Mouse (Mus musculus) midbrain, embryonic 13.5 days (tissue): ENCODE results near the gene Vps8. TPM values are rescaled to one million over a fixed set of nuclear protein-coding genes. Genes with fewer than 3 reads are reported as not detected.

Experiments
- ATAC-seq: fragments of 200-750 bp; cut with Nextera tagmentation; 2 replicates; pipeline ENCODE4 v1.8.0; 2017; ENCODE audit warnings: mild to moderate bottlenecking, moderate TSS enrichment, moderate library complexity
- H3K27ac ChIP-seq: fragments of 300-500 bp; sonication (generic); 2 replicates; pipeline ENCODE4 v1.5.1; 2015; ENCODE audit warnings: inconsistent platforms, mild to moderate bottlenecking, moderate library complexity
- H3K27me3 ChIP-seq: fragments of 300-500 bp; sonication (generic); 2 replicates; pipeline ENCODE4 v1.6.1; 2015; ENCODE audit warnings: mild to moderate bottlenecking, inconsistent platforms
- H3K36me3 ChIP-seq: fragments of 300-500 bp; sonication (generic); 2 replicates; pipeline ENCODE4 v1.6.1; 2015; ENCODE audit warnings: mild to moderate bottlenecking, inconsistent platforms
- H3K4me1 ChIP-seq: fragments of 300-500 bp; sonication (generic); replicated peaks from 2 replicates; pipeline ENCODE4 v1.6.1; 2015; ENCODE audit warnings: inconsistent platforms
- H3K4me2 ChIP-seq: fragments of 300-500 bp; sonication (generic); replicated peaks from 2 replicates; pipeline ENCODE4 v1.6.1; 2015; ENCODE audit warnings: moderate library complexity, mild to moderate bottlenecking, inconsistent platforms
- H3K4me3 ChIP-seq: fragments of 300-500 bp; sonication (generic); replicated peaks from 2 replicates; pipeline ENCODE4 v1.5.1; 2015; ENCODE audit warnings: mild to moderate bottlenecking, inconsistent platforms
- H3K9ac ChIP-seq: fragments of 300-500 bp; sonication (generic); replicated peaks from 2 replicates; pipeline ENCODE4 v1.6.1; 2015; ENCODE audit warnings: mild to moderate bottlenecking, inconsistent platforms
- H3K9me3 ChIP-seq: fragments of 300-500 bp; sonication (generic); 2 replicates; pipeline ENCODE4 v1.6.1; 2016; ENCODE audit warnings: mild to moderate bottlenecking, inconsistent platforms
- WGBS: fragments of 180-500 bp; shearing (Covaris S2); methylation state at CpG from one replicate; pipeline ENCODE4 v1.1.7; 2015; 5-methylcytosine and 5-hydroxymethylcytosine counted together
- polyA plus RNA-seq: library from polyadenylated mRNA; unstranded; fragments of >200 nt; fragmentation: Nextera tagmentation; extraction: Ambion mirVana; gene quantifications from 2 replicates; pipeline ENCODE4 v1.2.1, GENCODE M21; 2015

Vps8 gene
- polyA plus RNA-seq, 1 experiment from 2014 or later, result 33.4 TPM

DNA sequence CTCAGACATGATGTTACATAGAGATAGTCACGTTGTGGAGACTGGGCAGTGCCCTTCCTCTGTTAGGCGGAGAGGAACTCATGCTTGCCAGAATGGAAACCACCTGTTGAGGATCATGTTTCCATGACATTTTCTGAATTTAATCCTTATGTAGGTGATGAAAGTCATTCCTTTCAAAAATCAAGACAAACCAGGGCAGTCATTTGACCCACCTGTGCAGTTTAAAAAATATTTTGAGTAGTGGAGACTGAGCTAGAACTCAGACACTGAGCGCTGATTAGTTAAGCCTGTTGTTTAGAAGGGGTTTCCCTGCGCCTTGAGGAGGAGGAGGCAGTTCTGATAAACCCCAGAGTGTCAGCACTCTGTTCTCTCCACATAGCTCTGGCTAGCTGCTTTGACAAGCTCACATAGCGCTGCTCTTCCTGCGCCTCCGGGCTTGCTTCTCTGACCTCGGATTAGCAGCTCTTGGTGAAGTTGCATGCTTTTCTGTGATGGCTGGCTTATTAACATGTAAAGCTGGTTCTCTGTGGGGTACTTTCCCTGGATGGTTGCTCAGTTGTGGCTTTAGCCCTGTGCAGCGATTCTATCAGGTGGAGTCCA, 22.2 kb downstream of the Vps8 start:
- H3K4me3 ChIP-seq, result no peak overlapping the region
- peak; percentile 45; the same call in 1 of the 2 replicates for ATAC-seq
- H3K36me3 ChIP-seq, result peaks cover 34% of the 10 kb centered on the region
- no peaks in the 10 kb centered on the region for H3K9me3 ChIP-seq
- no peaks in the 10 kb centered on the region for H3K27me3 ChIP-seq
- no peak overlapping the region for H3K9ac ChIP-seq
- no peak overlapping the region for H3K4me2 ChIP-seq
- no peak overlapping the region for H3K27ac ChIP-seq
- H3K4me1 ChIP-seq, result peaks cover 16% of the 10 kb centered on the region
- 36% methylated on average over 9 of the region's 9 CpGs for WGBS

DNA sequence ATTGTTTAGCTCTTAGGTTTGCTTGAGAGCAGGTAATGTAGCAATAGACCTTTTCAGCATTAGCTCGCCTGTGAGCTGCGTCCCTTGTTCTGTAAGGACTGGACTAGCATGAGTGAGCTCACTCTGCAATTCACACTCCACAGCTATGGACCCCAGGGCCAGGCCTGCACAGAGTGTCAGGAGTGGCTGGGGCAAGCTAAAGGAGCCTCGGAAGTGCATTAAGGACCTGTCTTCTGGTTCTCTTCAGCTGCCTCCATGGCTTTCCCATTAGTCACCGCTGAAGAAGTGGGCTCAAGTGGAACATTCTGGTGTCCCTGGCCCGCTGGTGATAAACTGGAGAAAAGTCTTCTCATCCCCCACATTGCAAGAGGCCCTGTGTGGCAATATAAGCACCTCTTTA, 24.5 kb downstream of the Vps8 start:
- Histone ChIP-seq H3K4me1 (peaks cover 16% of the 10 kb centered on the region), H3K27ac (no peak overlapping the region), H3K4me3 (no peak overlapping the region), H3K9me3 (no peaks in the 10 kb centered on the region), H3K4me2 (no peak overlapping the region), H3K36me3 (peaks cover 41% of the 10 kb centered on the region), H3K27me3 (no peaks in the 10 kb centered on the region), H3K9ac (no peak overlapping the region)
- 93% methylated on average over 5 of the region's 5 CpGs for WGBS
- ATAC-seq, result no peak

GRCm38 (mm10) chr16:21448464-21448863, 25.5 kb downstream of the Vps8 start:
- no peak overlapping the region for H3K27ac ChIP-seq
- WGBS, result 91% methylated on average over 5 of the region's 5 CpGs
- no peak overlapping the region for H3K9ac ChIP-seq
- no peak overlapping the region for H3K4me2 ChIP-seq
- ATAC-seq, result no peak
- H3K4me3 ChIP-seq, result no peak overlapping the region
- H3K27me3 ChIP-seq, result no peaks in the 10 kb centered on the region
- H3K9me3 ChIP-seq, result no peaks in the 10 kb centered on the region
- H3K4me1 ChIP-seq, result peaks cover 16% of the 10 kb centered on the region
- H3K36me3 ChIP-seq, result peaks cover 30% of the 10 kb centered on the region

DNA sequence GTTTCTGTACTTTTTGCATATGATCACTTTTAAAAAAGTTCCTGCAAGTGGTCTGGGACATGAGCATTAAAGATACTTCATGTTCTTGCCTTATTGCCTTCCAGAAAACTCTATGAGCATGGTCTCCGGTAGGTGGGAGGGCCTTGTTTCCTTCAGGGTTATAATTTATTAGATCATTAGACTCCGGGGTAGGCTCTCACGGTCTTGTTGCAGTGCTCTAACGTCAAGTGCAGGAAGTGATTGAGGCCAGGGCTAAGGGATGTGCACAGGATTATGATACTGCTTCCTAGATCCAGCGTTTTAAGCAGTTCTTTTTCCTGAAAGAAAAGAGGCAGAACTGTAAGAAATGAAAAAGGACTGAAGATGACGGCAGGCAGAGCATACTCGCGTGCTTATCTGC, 27.0 kb downstream of the Vps8 start:
- Histone ChIP-seq H3K4me1 (peaks cover 14% of the 10 kb centered on the region), H3K4me3 (no peak overlapping the region), H3K27ac (no peak overlapping the region), H3K27me3 (no peaks in the 10 kb centered on the region), H3K9me3 (no peaks in the 10 kb centered on the region), H3K4me2 (no peak overlapping the region), H3K36me3 (peaks cover 19% of the 10 kb centered on the region; the same call in 1 of the 2 replicates), H3K9ac (no peak overlapping the region)
- WGBS, result 84% methylated on average over 8 of the region's 8 CpGs
- ATAC-seq, result no peak

- Histone ChIP-seq H3K4me2 (no peak overlapping the region), H3K4me1 (no peaks in the 10 kb centered on the region)
- WGBS, result 82% methylated on average over 6 of the region's 6 CpGs
Observed at GRCm38 (mm10) chr16:21452569-21452968, 29.7 kb downstream of the Vps8 start.

GRCm38 (mm10) chr16:21457639-21458369, 34.9 kb downstream of the Vps8 start:
- H3K9me3 ChIP-seq, result no peaks in the 10 kb centered on the region
- WGBS, result 86% methylated on average over 14 of the region's 14 CpGs
- H3K4me1 ChIP-seq, result no peaks in the 10 kb centered on the region
- no peak overlapping the region for H3K4me2 ChIP-seq
- no peaks in the 10 kb centered on the region for H3K27me3 ChIP-seq
- H3K9ac ChIP-seq, result no peak overlapping the region
- H3K4me3 ChIP-seq, result no peak overlapping the region
- no peak for ATAC-seq
- peaks cover 48% of the 10 kb centered on the region for H3K36me3 ChIP-seq
- no peak overlapping the region for H3K27ac ChIP-seq

More at GRCm38 (mm10) chr16:21452569-21452968, 29.7 kb downstream of the Vps8 start:
- no peak for ATAC-seq
- Histone ChIP-seq H3K9ac (no peak overlapping the region), H3K9me3 (no peaks in the 10 kb centered on the region), H3K27me3 (no peaks in the 10 kb centered on the region), H3K36me3 (peaks cover 26% of the 10 kb centered on the region), H3K27ac (no peak overlapping the region), H3K4me3 (no peak overlapping the region)

DNA sequence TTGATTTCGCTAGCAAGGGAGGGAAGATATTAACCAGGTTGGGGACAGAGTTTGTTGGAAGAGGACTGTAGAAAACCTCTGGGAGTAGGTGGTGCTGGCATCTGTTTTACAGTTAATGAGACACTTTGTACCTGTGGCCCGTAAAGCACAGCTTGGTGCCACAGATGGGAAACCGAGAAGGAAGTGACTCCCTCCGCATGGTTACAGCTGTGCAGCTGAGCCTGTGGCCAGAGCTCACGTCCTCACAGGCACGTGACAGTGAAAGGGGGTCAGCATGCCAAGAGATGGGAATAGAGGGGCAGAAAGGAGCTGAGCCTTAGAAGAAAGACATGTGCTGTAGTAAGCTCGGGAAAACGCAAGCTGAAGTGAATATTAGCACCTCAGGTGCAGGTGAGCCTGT, 43.0 kb downstream of the Vps8 start:
- 83% methylated on average over 8 of the region's 8 CpGs for WGBS
- H3K27ac ChIP-seq, result no peak overlapping the region
- H3K36me3 ChIP-seq, result peaks cover 62% of the 10 kb centered on the region
- H3K4me3 ChIP-seq, result no peak overlapping the region
- H3K27me3 ChIP-seq, result no peaks in the 10 kb centered on the region
- H3K4me2 ChIP-seq, result no peak overlapping the region
- no peak overlapping the region for H3K9ac ChIP-seq
- H3K4me1 ChIP-seq, result no peaks in the 10 kb centered on the region
- H3K9me3 ChIP-seq, result no peaks in the 10 kb centered on the region
- no peak for ATAC-seq

GRCm38 (mm10) chr16:21470416-21470815, 47.5 kb downstream of the Vps8 start:
- Histone ChIP-seq H3K27me3 (no peaks in the 10 kb centered on the region), H3K27ac (no peak overlapping the region), H3K4me3 (no peak overlapping the region), H3K4me2 (no peak overlapping the region), H3K36me3 (peaks cover 71% of the 10 kb centered on the region), H3K9me3 (no peaks in the 10 kb centered on the region; the same call in 1 of the 2 replicates), H3K4me1 (no peaks in the 10 kb centered on the region), H3K9ac (no peak overlapping the region)
- ATAC-seq, result no peak
- WGBS, result 90% methylated on average over 4 of the region's 4 CpGs

- WGBS, result 96% methylated on average over 4 of the region's 4 CpGs
- ATAC-seq, result no peak
- Histone ChIP-seq H3K27me3 (no peaks in the 10 kb centered on the region), H3K4me1 (no peaks in the 10 kb centered on the region), H3K4me2 (no peak overlapping the region), H3K36me3 (peaks cover 74% of the 10 kb centered on the region), H3K4me3 (no peak overlapping the region), H3K9ac (no peak overlapping the region), H3K9me3 (no peaks in the 10 kb centered on the region; the same call in 1 of the 2 replicates), H3K27ac (no peak overlapping the region)
Observed at GRCm38 (mm10) chr16:21477074-21477473, 54.2 kb downstream of the Vps8 start.

GRCm38 (mm10) chr16:21478376-21478775, 55.5 kb downstream of the Vps8 start:
- Histone ChIP-seq H3K4me2 (no peak overlapping the region), H3K4me3 (no peak overlapping the region), H3K9me3 (no peaks in the 10 kb centered on the region; the same call in 1 of the 2 replicates), H3K27me3 (no peaks in the 10 kb centered on the region), H3K4me1 (no peaks in the 10 kb centered on the region), H3K9ac (no peak overlapping the region), H3K27ac (no peak overlapping the region), H3K36me3 (peaks cover 61% of the 10 kb centered on the region)
- ATAC-seq, result no peak
- 94% methylated on average over 9 of the region's 9 CpGs for WGBS

DNA sequence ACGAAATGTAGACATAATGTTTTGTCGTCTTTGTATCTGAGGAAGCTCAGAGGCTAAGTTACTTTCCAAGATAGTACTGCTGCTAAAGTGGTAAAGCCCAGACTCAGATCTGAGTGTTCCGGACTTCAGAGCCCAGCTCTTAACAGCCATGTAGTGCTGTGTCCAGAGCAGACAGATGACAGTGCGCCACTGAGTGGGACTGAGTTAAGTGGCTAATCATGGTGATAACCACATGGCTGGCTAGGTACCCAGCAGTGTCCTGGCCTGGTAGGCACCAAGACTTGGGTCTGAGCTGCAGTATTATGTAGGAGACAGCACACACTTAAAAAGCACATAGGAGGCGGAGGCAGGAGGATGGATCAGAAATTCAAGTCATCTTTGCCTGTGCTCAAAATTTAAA, 60.9 kb downstream of the Vps8 start:
- Histone ChIP-seq H3K4me1 (no peaks in the 10 kb centered on the region), H3K27me3 (no peaks in the 10 kb centered on the region), H3K4me3 (no peak overlapping the region), H3K4me2 (no peak overlapping the region), H3K36me3 (peaks cover 15% of the 10 kb centered on the region), H3K9ac (no peak overlapping the region), H3K27ac (no peak overlapping the region), H3K9me3 (no peaks in the 10 kb centered on the region)
- ATAC-seq, result no peak
- whole genome bisulfite sequencing, result 91% methylated on average over 5 of the region's 5 CpGs

DNA sequence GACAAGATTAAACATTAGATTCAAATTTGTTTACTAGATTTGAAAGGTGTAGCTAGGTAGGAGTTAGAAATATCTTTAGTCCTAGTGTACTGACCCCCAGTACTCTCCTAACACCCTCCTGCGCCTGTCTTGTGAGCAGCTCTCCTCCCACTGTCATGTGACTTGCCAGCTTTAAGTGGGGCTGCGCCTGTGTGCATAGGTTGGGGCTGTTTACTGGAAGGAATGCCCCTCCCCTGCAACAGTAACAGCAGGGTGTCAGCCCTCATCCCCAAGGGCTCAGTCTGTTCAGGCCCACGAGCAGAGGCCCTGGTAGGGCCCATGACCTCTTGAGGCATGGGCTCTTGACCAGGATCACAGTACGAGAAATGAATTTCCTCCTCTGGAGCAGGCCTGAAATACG, 62.8 kb downstream of the Vps8 start:
- H3K4me2 ChIP-seq, result no peak overlapping the region
- H3K27me3 ChIP-seq, result no peaks in the 10 kb centered on the region
- ATAC-seq, result no peak
- no peaks in the 10 kb centered on the region for H3K9me3 ChIP-seq
- no peaks in the 10 kb centered on the region for H3K4me1 ChIP-seq
- H3K4me3 ChIP-seq, result no peak overlapping the region
- 73% methylated on average over 5 of the region's 5 CpGs for WGBS
- H3K9ac ChIP-seq, result no peak overlapping the region
- 0 out of 2 replicates have a peak, but pooled peaks cover 1% of the 10 kb centered on the region for H3K36me3 ChIP-seq
- no peak overlapping the region for H3K27ac ChIP-seq
